Mouse (Mus musculus): ENCODE measurements around the gene Irs3. TPM values are rescaled to one million over a fixed set of nuclear protein-coding genes. Genes with fewer than 3 reads are reported as not detected.
"Not testable (repeated sequence)": the region's sequence is repeated elsewhere in the genome, so short reads cannot be mapped to it uniquely, and the experiment has no call there.

Gene Irs3
- polyA plus RNA-seq, 1 experiment from 2014 or later: 0.06 TPM

DNA sequence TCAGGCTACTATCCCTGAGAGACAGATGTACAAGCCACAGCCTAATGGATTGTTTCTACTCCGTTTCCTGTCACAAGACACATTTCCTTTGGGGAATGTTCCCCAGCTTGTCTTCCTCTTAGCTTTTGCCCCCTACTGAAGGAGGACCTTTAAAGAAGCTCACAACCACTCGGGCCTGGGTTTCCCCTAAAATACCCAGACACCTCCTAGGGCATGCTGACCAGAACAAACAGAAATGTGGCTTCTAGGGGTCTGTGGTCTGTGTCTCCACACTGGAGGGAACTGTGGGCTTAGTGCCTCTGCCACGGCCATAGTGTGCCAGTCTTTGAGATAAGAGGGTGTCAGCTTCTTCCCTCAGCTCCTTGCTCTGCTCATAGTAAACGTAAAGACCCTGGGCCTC, 13.9 kb downstream of the Irs3 start:
- Histone ChIP-seq H3K4me2 (peak overlapping the region; percentile 76), H3K4me1 (peaks cover 47% of the 10 kb centered on the region), H3K4me3 (peak overlapping the region; percentile 83; the same call in 1 of the 2 replicates), H3K9ac (peak overlapping the region; percentile 77; the same call in 1 of the 2 replicates), H3K27ac (peak overlapping the region; percentile 98), H3K36me3 (peaks cover 31% of the 10 kb centered on the region), H3K9me3 (no peaks in the 10 kb centered on the region), H3K27me3 (no peaks in the 10 kb centered on the region)
- 44% methylated on average over 4 of the region's 4 CpGs for WGBS
- ATAC-seq (ENCODE audit: borderline replicate concordance, extremely low read depth, low FRiP score, low TSS enrichment): no peak

DNA sequence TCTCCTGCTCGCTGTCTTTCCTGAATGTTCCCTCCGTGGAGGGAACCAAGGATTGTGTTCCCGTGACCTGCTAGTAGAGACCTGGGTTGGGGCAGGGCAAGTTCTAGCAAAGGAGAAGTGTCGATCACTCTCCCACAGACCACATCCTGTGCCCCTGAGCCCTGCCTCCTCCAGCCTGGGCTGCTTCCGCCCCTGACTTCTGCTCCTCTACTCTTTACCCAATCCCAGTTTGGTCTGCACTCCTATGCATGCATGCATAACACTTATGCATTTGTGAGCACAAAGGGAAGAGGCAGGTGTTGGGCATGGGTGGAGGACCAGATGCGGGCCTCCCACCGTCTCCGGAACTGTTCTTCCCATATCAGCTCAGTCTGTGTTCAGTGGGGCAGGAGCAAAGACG, 14.3 kb downstream of the Irs3 start:
- ATAC-seq (ENCODE audit: borderline replicate concordance, extremely low read depth, low FRiP score, low TSS enrichment): no peak
- no peaks in the 10 kb centered on the region for H3K27me3 ChIP-seq
- H3K27ac ChIP-seq: peak overlapping the region; percentile 98
- H3K4me1 ChIP-seq: peaks cover 47% of the 10 kb centered on the region
- H3K36me3 ChIP-seq: peaks cover 27% of the 10 kb centered on the region
- peak overlapping the region; percentile 77 for H3K9ac ChIP-seq
- H3K4me2 ChIP-seq: peak overlapping the region; percentile 76
- WGBS: 55% methylated on average over 9 of the region's 9 CpGs
- no peaks in the 10 kb centered on the region for H3K9me3 ChIP-seq
- H3K4me3 ChIP-seq: peak overlapping the region; percentile 83

DNA sequence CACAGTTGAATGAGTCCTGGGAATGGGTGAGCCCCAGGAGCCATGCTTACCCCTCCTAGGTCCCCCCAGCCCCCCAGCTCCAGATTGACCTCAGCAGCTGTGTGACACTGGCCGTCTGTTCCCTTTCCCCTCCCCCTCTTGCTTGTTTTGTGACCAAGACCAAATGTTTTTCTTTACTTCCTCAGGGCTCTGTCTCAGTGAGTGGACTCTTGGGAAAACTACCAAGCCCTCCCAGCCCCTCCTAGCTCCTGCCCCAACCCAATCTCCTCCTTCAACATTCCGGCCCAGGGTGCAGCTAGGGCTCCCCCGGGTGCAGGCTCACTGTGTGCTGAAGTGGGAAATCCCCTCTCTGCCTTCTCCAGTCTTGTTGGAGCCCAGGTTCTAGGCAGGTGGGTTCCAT, 14.9 kb downstream of the Irs3 start:
- Histone ChIP-seq H3K4me2 (peak overlapping the region; percentile 76), H3K36me3 (peaks cover 21% of the 10 kb centered on the region), H3K9ac (peak overlapping the region; percentile 77), H3K9me3 (no peaks in the 10 kb centered on the region), H3K4me3 (peak overlapping the region; percentile 83), H3K4me1 (peaks cover 47% of the 10 kb centered on the region), H3K27ac (peak overlapping the region; percentile 98), H3K27me3 (no peaks in the 10 kb centered on the region)
- ATAC-seq (ENCODE audit: borderline replicate concordance, extremely low read depth, low FRiP score, low TSS enrichment): no peak
- WGBS: 12% methylated on average over 3 of the region's 3 CpGs

DNA sequence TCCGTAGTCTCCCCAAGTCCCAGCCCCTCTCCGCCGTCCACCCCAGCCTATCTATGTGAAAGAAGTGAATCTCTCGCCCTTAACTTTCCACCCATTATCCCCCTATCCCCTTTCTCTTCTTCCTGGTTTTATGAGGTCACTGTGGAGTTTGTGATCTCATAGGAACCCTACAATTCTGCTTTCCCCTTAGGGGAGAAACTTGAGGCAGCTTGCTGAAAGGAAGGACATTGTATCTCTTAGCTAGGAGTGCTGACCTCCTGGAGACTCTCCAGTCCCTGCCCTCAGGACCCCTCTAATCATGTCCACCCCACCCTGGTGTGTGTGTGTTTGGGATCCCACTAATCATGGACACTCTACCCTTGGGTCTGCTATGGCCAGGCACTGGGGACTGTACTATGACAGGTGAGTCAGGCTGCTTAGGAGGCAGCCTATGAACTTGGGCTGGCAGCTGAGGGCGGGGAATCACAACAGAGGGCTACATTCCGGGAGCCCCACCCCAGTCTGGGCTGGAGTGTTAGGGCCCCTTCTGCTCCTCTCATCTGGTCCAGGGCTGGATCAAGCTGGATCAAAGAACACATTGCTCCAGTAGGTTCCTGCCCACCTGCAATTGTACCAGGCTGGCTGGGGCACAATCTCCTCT, 15.5 kb downstream of the Irs3 start:
- H3K27ac ChIP-seq: peak overlapping the region; percentile 98
- peak overlapping the region; percentile 77 for H3K9ac ChIP-seq
- ATAC-seq (ENCODE audit: borderline replicate concordance, extremely low read depth, low FRiP score, low TSS enrichment): no peak

DNA sequence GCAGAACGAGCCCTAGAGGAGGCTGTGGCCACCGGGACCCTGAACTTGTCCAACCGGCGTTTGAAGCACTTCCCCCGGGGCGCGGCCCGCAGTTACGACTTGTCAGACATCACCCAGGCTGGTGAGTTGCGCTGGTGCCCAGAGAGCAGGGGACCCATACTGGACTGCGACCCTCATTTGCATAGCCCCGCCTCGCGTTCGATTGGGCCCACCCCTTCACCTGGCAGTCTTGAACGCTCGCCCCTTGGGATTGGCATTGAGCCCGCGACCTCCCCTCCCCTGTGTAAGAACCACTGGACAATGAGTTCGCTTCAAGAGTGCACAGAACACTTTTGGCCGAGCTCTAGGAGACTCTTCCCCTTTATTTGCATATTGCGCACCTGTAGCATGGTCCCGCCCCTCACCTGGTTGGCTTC, 16.2 kb downstream of the Irs3 start:
- peaks cover 9% of the 10 kb centered on the region for H3K36me3 ChIP-seq
- H3K4me2 ChIP-seq: peak overlapping the region; percentile 76
- H3K27ac ChIP-seq: peak overlapping the region; percentile 98
- WGBS: under 1% methylated on average over 23 of the region's 23 CpGs
- no peaks in the 10 kb centered on the region for H3K9me3 ChIP-seq
- no peaks in the 10 kb centered on the region for H3K27me3 ChIP-seq
- H3K9ac ChIP-seq: peak overlapping the region; percentile 77
- peaks cover 47% of the 10 kb centered on the region for H3K4me1 ChIP-seq
- peak; percentile 33; the same call in 1 of the 2 replicates for ATAC-seq (ENCODE audit: borderline replicate concordance, extremely low read depth, low FRiP score, low TSS enrichment)
- H3K4me3 ChIP-seq: peak overlapping the region; percentile 83

More for the DNA sequence above, 15.5 kb downstream of the Irs3 start:
- H3K27me3 ChIP-seq: no peaks in the 10 kb centered on the region
- peak overlapping the region; percentile 83 for H3K4me3 ChIP-seq
- 8% methylated on average over 6 of the region's 6 CpGs for WGBS
- no peaks in the 10 kb centered on the region for H3K9me3 ChIP-seq
- peaks cover 47% of the 10 kb centered on the region for H3K4me1 ChIP-seq
- H3K4me2 ChIP-seq: peak overlapping the region; percentile 76
- H3K36me3 ChIP-seq: peaks cover 15% of the 10 kb centered on the region

DNA sequence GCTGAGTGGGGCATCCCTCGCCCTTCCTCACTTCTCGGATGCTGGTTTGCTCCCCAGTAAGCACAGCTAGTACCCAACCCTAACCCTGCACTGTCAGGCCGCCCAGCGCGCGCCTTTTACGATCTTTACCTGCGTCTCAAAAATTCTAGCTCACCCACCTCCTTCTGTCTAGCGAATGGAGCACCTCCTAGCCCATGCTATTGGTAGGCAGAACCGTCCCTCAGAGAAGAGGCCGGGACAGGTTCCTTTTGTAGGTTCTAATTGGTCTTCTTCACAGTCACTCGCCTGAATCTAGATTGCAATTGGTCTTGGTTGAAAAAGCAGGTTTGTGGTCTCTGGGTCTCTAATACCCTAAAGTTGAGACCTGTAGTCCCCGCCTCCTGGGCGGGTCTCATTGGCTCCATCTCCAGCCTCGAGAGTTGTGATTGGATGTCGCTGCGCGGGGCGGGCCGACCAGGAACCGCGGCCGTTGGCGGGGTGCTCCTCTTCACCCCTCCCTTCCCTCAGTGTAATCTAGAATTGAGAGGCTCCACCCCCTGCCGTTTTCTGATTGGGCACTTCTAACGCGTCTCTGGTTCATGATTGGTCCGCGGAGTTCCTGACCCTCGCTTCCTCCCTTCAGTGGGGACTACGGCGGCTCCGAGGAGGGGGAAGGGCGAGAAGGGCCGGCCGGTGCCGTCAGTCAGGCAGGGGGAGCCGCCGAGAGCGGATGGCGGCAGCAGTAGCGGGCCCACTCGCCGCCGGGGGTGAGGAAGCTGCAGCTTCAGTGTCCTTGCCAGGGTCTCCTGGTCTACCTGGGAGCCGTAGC, 16.8 kb downstream of the Irs3 start, which contains the start of the genes Fbxo24, Lrch4 and Gm20605:
Gene Fbxo24 (minus strand): TSS at position 505 of the 808 bp plus-strand sequence.
Gene Lrch4 (plus strand): TSS at position 624 of the 808 bp plus-strand sequence.
Gene Gm20605 (plus strand): TSS at position 678 of the 808 bp plus-strand sequence.
- peaks cover 3% of the 10 kb centered on the region for H3K36me3 ChIP-seq
- peak within 1 kb of the TSS; percentile 78 for H3K4me2 ChIP-seq
- peaks cover 44% of the 10 kb centered on the region for H3K4me1 ChIP-seq
- no peaks in the 10 kb centered on the region for H3K27me3 ChIP-seq
- peak; percentile 97 for ATAC-seq (ENCODE audit: borderline replicate concordance, extremely low read depth, low FRiP score, low TSS enrichment)
- peak within 1 kb of the TSS; percentile 77 for H3K9ac ChIP-seq
- H3K4me3 ChIP-seq: peak within 1 kb of the TSS; percentile 83
- no peaks in the 10 kb centered on the region for H3K9me3 ChIP-seq
- under 1% methylated on average over 46 of the region's 46 CpGs for WGBS
- H3K27ac ChIP-seq: peak within 1 kb of the TSS; percentile 98

DNA sequence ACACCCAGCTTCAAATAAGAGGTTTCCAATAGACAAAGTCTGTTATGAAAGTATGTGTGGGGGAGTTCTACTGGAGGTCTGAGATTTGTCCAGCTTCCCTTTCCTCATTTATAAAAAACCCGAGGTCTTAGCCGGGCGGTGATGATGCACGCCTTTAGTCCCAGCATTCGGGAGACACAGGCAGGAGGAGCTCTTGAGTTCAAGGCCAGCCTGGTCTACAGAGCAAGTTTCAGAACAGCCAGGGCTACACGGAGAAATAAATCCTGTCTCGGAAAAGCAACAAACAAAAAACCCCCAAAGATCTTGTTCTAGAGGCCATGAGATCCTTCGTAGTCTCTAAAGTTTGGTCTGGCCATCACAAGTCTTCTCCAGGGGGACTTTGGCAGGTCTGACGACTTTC, 17.5 kb downstream of the Irs3 start:
- H3K36me3 ChIP-seq: no peaks in the 10 kb centered on the region
- WGBS: 1% methylated on average over 9 of the region's 9 CpGs

DNA sequence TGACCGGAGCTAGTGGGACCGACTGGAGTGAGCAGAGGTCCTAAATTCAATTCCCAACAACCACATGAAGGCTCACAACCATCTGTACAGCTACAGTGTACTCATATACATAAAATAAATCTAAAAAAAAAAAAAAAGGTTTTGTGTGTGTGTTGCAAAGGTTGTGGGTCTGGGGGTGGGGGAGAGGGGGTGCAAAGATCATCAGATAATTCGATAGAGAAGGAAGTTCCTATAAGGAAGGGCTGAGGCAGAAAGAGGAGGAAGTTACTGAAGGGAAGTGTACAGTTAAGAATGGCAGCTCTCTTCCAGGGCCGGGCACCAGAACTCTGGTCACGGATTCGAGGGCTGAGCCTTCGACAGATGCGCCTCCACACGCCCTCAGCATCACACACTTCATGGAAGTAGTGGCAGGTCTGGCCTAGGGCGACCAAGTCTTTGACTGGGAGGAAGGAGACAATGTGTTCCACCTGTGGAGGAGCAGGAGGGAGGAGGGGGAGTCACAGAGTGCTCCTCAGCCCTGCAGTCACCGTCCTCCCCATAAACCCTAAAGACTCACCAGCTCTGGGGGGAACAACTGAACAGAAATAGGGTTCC, 21.5 kb downstream of the Irs3 start:
- no peak overlapping the region for H3K4me2 ChIP-seq
- H3K27me3 ChIP-seq: no peaks in the 10 kb centered on the region
- H3K27ac ChIP-seq: no peak overlapping the region
- no peak for ATAC-seq (ENCODE audit: borderline replicate concordance, extremely low read depth, low FRiP score, low TSS enrichment)
- no peak overlapping the region for H3K9ac ChIP-seq
- no peak overlapping the region for H3K4me3 ChIP-seq
- 74% methylated on average over 10 of the region's 11 CpGs for WGBS
- H3K9me3 ChIP-seq: no peaks in the 10 kb centered on the region
- no peaks in the 10 kb centered on the region for H3K36me3 ChIP-seq
- peaks cover 9% of the 10 kb centered on the region for H3K4me1 ChIP-seq

More for the DNA sequence above, 17.5 kb downstream of the Irs3 start:
- Histone ChIP-seq H3K4me3 (peak overlapping the region; percentile 47), H3K9ac (peak overlapping the region; percentile 38), H3K4me1 (peaks cover 37% of the 10 kb centered on the region), H3K4me2 (peak overlapping the region; percentile 78), H3K27me3 (no peaks in the 10 kb centered on the region), H3K9me3 (no peaks in the 10 kb centered on the region), H3K27ac (peak overlapping the region; percentile 79)
- ATAC-seq (ENCODE audit: borderline replicate concordance, extremely low read depth, low FRiP score, low TSS enrichment): no peak

DNA sequence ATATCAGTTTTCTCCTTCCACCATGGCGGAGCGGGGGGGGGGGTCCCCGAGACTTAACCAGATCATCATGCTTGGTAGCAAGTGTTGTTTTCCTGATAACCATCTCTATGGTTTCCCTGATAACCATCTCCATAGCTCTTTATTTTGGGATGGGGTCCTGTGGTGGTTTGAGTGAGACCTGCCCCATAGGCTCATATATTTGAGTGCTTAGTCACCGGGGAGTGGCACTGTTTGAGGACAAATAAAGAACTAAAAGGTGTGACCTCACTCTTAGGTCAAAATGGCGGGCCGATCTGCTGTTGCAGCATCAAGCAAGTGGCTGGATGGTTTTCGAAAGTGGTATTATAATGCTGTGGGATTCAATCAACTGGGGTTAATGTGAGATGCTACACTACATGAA, 30.2 kb downstream of the Irs3 start:
- WGBS: 74% methylated on average over 7 of the region's 7 CpGs
- Histone ChIP-seq H3K4me3 (no peak overlapping the region), H3K9me3 (no peaks in the 10 kb centered on the region), H3K4me1 (peaks cover 28% of the 10 kb centered on the region), H3K27me3 (no peaks in the 10 kb centered on the region), H3K9ac (no peak overlapping the region), H3K36me3 (no peaks in the 10 kb centered on the region), H3K27ac (no peak overlapping the region), H3K4me2 (no peak overlapping the region)
- ATAC-seq (ENCODE audit: borderline replicate concordance, extremely low read depth, low FRiP score, low TSS enrichment): no peak

DNA sequence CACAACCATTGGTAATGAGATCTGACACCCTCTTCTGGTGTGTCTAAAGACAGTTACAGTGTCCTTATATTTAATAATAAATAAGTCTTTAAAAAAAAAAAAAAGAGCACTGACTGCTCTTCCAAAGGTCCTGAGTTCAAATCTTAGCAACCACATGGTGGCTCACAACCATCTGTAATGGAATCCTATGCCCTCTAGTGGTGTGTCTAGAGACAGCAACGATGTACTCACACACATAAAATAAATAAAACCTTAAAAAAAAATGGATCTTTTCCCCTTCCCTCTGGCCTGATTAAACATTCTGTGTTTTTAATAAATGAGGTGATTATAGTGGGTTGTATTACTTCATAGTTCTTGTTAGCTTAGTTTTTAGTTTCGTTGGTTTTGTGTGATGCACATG, 30.6 kb downstream of the Irs3 start:
- ATAC-seq (ENCODE audit: borderline replicate concordance, extremely low read depth, low FRiP score, low TSS enrichment): not testable (repeated sequence)

DNA sequence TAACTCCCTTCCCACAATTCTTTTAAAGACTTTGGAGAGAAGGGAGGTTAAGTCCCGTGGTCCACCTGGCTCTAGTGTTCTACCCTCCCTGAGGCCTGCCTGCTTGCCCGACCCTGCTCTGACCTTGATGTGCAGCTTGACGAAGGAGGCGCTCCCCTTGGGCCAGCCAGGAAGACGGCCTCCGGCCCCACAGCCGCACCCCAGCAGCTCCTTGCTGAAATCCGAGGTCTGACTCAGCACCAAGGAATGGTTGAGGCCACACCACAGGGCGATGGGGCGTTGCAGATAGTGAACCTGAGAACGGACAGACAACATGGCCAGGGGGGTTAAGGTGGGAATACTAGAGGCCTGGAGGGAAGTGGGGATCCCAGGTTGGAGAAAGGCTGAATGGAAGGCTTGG, 32.0 kb downstream of the Irs3 start, which contains the start of gene Pcolce:
Gene Pcolce (minus strand): TSS at position 235 of the 400 bp plus-strand sequence.
- H3K9ac ChIP-seq: no peak within 1 kb of the TSS
- H3K27ac ChIP-seq: no peak within 1 kb of the TSS
- H3K4me2 ChIP-seq: no peak within 1 kb of the TSS

More for the DNA sequence above, 30.6 kb downstream of the Irs3 start:
- not testable (repeated sequence) for H3K4me3 ChIP-seq, H3K4me2 ChIP-seq, H3K9me3 ChIP-seq, H3K36me3 ChIP-seq, H3K27ac ChIP-seq, H3K9ac ChIP-seq, H3K27me3 ChIP-seq
- peaks cover 32% of the 10 kb centered on the region for H3K4me1 ChIP-seq
- WGBS: 62% methylated on average over 2 of the region's 2 CpGs

More for the DNA sequence above, 32.0 kb downstream of the Irs3 start, which contains the start of gene Pcolce:
- Histone ChIP-seq H3K27me3 (no peaks in the 10 kb centered on the region), H3K9me3 (no peaks in the 10 kb centered on the region), H3K4me3 (no peak within 1 kb of the TSS), H3K4me1 (peaks cover 44% of the 10 kb centered on the region), H3K36me3 (no peaks in the 10 kb centered on the region)
- no peak for ATAC-seq (ENCODE audit: borderline replicate concordance, extremely low read depth, low FRiP score, low TSS enrichment)
- 46% methylated on average over 11 of the region's 11 CpGs for WGBS
